Mouse (Mus musculus) Muller cell, postnatal 12 days (primary cell): Measurements from ENCODE around the gene Emc8.
A peak's percentile ranks its signal among the peaks of the same experiment; 100 is the strongest.
"Not testable (repeated sequence)": the region's sequence is repeated elsewhere in the genome, so short reads cannot be mapped to it uniquely, and the experiment has no call there.

Experiments
- DNase-seq: peaks from one replicate; pipeline ENCODE4 v3.0.0-alpha.2; 2015; ENCODE audit errors: inconsistent ontology term

The Emc8 gene

DNA sequence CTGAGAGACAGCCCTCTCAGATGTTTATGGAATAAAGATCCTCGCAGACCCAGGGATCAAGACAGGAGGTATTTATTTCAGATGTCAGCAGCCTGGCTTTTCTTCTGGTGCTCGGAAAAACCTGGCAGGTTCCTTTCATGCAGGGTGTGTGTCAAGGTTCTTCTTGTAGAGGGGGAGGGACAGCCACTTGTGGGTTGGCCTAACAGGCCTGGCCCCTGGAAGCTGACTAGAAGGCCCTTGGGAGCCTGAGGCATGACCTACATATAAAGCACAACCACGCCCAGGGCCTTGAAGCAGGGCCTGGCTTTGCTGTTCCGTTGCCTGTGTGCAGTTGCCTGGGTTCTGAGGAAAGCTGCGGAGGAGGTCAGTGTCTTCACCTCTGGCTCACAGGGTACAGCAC lies 16.7 kb upstream of the Emc8 start:
- no peak for DNase-seq

DNA sequence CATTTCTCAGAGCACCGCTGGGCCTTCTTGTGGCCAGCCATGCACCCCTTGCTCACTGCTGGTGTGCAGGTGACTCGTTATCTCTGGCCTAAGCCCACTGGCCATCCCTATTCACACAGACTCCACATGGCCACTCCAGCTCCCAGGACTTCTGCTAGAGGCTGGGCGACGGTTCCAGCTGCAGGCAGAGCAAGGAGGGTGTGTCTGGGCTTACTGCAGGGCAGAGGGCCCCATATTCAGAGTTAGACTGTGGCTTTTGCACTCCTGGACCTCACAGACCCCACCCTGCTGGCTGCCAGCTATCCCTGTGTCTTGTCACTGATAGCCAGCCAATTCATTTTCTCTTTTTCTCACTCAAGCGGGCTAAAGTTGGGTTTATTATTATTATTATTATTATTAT lies 15.7 kb upstream of the Emc8 start:
- DNase-seq = no peak

DNA sequence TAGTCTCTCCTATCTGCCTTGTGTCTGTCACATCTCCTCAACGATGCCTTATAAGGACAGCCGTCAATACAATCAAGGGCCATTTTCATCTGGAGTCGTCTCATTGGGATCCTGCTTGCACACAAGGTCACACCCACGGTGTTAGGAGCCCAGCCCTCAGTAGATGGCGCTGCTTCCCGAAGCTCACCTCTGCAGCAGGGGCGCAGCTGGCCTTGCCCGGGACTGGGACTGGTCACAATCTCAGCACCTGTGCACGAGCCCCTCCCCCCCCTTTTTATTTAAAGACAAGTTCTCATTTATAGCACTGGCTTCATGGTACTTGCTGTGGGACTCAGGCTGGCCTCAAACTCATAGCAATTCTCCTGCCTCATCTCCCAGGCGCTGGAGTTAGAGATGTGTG lies 15.2 kb upstream of the Emc8 start:
- peak; percentile 35 for DNase-seq

DNA sequence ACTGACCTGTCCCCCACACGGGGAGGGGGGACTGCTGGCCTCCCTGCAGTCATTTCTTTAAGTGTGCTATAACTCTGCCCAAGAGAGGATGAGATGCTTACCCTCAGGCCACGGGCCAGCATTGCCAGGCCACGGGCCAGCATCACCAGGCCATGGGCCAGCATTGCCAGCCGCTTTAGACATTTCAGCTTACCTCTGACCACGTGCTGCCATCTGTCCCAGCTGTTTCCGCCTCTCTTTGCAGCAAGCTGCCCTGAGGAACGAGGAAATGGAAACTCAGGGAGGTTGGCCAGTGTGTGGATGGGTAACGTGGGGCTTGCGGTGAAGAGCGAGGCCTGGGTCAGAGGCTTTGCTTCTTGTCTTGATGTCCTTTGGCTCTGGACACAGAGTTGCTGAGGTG lies 12.7 kb upstream of the Emc8 start:
- no peak for DNase-seq

DNA sequence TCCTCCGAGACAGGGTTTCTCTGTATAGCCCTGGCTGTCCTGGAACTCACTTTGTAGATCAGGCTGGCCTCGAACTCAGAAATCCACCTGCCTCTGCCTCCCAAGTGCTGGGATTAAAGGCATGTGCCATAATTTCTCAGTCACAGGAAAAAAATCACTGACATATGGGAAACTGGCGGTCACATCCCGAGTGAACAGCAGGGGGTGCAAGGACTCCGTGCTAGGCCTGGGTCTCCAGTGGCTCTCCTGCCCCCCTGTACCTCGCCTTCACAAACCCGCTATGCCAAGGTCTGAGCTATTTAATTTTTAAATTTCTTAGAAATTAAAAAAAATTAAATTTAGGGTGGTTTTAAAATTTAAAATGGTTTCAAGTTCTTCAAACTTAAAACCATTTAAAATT lies 12.0 kb upstream of the Emc8 start:
- not testable (repeated sequence) for DNase-seq

DNA sequence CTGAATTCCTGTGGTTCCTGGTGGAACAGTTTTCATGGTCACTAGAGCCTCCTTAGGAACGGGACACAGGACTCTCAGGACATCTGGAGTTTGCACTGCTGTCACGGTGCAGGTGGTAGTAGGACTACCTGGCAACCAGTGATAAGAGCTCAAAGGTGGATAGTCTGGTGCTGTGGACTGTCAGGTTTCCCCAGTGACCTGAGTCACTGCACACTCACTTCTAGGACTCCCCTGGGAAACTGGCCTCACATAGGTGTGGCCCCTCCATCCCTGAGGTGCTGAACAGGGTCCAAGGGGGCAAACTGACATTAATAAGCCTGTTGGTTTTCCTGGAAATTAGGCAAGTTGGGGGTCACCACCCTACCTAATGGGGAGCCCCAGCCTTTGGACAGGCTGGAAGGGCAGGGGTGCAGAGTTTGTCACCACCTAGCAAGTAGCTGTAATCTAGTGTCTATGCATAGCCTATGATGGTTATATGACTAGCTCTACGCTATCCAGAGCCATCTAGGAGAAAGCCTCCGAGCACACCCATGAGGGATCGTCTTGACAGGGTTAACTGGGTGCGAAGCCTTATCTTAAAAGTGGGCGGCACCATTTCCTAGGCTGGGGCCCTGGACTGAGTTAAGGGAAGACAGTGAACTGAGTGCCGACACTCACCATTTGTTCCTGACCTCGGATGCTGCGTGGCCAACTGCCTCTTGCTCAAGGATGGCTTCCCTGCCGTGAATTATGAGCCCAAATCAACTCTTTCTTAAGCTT lies 11.4 kb upstream of the Emc8 start:
- no peak for DNase-seq

DNA sequence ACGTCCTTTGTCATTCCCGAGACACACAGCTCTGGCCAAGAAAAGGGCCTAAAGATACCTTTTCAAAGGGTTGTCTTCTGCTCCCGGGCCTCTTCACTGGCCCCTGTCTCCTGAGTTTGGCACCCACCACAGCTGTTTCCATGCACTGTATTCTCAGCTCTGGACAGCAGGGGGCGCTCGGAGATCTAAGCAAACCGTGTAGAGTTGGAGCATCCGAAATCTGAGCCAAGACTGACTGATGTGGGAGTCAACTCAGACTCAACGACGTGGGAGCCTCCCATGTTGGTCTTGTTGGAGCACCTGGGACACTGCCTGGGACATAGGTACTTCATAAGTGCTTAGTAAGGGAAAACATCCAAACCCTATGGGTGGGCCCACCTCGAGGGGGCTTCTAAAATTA lies 10.1 kb upstream of the Emc8 start:
- DNase-seq = peak; percentile 69

DNA sequence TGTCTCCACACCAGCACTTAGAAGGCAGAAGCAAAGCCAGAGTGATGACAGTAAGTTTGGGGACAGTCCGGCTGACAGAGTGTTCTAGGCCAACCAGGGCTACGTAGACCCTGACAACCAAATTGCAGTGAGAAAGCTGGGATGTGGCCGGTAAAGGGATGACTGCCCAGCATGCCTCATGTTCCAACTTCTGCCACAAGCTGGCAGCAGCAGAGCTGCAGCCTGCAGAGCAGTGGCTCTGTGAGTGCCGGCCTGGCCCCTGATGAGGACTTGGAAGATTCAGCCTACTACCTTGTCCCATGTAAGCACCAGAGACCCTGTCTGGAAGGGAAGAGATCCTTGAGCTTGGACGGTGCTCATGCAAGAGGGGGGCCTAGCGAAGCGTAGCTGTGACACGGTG lies 7.3 kb upstream of the Emc8 start:
- no peak for DNase-seq

DNA sequence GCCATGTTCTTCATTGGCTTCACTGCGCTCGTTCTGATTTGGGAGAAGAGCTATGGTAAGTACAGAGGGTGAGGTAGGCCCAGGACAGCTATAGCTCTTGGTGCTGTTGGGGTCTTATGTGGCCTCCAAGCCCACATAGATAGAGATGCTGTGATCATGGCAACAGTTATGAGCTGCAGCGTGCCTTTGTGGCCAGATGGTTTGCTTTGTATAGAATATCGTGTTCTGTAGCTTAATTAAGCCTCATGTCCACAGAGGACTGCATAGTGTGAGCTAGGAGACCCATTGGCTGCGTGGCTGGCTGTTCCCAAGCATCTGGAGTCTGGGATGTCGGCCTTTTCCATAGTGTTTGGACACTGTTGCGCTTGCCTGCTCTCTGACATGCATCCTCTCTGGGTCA lies 4.9 kb upstream of the Emc8 start:
- DNase-seq = no peak

DNA sequence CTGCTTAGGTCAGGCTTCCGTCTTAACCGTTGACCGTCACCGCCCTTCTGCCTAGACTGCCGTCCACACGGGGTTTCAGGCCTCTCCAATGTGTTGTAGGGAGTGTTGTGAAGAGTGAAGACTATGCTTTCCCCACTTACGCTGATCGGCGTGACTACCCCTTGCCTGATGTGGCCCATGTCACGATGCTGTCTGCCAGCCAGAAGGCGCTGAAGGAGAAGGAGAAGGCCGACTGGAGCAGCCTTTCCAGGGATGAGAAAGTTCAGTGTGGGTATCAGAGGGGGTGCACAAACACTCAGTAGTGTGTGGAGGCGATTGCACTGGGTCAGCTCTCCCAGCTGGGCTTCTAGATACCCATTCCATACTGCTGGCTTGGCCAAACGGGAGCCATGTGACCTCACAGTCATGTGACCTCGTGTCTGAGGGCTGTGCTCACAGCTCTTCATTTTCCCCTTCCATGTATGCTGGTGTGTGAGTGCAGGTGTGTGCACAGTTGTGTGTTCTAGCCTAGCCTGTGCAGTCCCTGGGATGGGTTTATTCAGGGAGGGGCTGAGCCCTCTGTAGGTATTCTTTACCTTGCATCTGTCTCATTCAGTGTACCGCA lies 4.4 kb upstream of the Emc8 start:
- DNase-seq = no peak

DNA sequence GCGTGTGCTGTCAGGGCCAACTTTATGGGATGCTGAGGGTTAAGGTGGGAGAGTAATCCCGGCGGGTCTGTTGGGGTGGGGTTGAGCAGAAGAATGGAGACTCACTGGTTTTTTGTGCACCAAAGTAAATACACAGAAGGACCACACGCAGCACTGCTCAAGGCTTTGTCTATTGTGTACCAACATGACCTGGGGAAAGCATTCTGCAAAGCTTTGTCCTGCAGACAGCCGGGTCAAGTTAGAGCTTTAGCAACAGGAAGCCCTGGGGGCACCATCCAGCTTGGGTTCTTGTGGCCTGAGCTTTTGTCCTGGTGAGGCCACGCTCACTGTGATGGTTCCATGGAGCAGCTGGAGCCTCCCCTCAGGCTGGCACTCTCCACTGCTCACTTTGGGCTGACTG lies 3.4 kb upstream of the Emc8 start:
- peak; percentile 70 for DNase-seq

DNA sequence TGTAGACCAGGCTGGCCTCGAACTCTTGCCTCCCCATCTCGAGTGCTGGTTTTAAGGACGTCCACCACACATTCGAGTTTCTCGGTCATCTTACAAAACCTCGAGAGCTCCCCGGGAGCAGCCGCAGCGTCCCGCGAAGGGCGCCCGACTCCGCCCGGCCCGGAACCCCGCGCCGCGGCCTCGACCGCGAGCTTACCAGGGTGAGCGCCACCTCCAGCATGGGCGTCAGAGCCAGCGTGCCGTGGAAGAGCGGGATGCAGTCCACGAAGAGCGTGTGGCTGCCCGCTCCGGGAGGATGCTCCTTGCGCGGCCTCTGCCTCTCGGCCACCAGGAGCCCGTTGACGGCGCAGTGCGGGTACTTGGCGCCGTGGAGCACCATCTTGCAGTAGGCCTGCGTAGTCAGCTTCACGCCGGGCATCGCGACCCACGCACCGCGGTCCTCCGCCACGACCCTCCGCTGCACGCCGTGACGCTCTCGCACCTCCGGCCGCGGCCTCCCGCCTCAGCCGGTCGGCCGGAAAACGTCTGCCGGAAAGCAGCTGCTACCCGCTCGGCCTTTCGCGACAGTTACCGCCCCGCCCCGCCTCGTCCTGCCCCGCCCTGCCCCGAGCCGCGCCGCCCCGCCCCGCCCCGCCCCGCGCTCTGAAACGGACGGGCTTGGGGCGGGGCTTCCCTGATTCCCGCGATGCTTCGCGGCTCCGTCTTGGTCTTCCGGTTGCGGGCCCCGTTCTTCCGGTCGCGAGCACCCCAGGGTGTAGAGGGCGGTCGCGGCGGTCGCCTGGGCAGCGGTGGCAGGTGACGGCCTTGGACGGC lies 606 bp downstream of the Emc8 start, which contains the start of the genes Gm27021 and Cox4i1:
Gene Gm27021, minus strand, starts transcription at position 519 of the 813 bp plus-strand sequence.
Gene Cox4i1, plus strand, starts transcription at position 662 of the 813 bp plus-strand sequence.
- DNase-seq = peak; percentile 97

DNA sequence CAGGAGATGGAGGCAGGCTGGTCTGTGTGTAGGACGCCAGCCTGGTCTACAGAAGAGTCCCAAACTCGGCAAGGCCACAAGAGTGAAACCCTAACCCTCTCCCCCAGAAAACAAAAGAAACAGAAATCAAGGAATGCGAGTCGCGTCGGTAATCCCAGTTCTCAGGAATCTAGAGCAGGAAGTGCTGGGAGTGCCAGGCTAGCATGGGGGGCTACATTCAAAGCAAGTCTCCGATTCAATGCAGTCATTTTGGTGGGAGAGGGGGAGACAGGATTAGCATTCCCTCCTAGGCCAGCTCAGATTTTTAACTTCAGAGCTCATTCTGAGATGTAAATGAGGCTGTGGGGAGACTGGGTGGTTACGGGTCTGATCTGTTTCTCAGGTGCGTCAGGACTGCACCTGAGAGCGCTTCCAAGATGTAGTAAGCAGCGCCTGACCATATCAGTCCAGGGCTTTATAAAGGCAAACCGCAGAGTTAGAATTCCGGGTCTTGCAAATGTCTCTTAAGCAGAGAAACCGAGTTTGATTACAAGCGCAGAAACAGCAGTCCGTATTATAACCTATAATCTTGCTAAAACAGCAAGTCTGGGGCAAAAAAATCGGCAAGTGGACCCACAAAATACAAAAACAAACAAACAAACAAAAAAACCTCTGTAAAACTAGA lies 1.4 kb downstream of the Emc8 start:
- DNase-seq = peak; percentile 42

DNA sequence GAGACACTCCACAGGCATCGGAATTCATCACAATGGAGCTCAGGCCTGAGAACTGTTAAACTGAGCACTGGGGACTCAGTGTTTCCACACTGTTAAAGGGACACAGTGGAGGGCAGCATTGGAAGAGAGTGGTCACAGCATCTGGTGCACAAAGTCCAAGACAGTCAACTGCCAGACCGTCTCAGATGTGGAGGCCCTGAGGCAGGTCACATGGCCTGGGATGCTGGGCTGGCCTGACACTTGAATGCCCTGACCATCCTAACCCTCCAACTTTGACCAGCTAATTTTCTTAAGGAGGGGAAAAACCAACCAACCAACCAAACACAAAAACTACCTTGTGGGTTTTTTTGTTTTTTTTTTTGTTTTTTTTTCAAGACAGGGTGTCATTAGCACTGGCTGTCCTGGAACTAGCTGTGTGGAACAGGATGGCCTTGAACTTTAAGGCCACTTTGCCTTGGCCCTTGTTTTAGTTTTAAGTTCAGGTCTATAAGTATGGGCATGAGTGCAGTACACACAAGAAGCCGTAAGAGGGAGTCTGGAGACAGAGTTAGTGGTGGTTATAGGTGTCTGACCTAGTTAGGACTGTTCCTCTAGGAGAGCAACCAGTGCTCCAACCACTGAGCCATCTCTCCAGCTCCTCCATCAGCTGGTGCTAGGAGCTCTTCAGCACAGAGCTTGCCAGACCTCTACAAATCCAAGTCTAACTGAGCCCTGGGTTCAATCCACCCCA lies 2.5 kb downstream of the Emc8 start:
- DNase-seq = no peak

DNA sequence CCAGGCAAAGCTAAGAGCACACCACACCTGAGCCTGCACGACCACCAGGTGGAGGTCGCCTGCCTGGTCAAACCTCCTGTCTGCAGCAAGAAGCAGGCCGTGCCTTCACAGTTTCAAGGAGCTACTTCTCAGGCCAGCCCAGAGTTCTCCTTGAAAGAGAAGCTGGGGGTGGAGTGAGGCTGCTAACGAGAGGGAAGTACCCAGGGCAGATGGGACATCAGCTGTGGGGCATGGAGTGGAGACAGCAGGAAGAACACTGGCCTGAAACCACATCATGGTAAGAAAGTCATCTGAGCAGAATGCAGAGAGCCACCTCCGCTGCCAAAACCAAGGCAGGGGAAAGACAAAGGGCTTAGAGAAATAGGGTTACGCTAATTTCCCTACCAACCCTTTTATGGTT lies 3.8 kb downstream of the Emc8 start:
- DNase-seq = peak; percentile 31

DNA sequence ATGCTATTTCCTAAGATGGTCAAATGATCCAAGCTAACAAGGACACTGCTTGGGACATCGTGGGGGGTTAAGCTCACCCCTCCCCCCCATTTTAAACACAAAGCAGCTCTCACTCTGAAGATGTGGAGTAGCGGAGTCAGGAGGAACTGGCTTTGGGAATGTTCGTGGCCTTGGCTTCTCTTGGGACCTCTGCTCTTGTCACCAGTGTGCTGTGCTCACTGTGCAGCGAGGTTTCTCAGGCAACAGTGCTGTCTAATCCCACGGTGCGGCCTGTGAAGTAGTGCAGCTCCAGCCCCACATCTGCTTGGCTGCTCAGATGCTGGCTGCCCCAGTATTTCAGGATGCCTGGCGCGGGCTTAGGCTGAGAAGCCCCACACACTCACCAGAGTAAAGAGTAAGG lies 11.0 kb downstream of the Emc8 start:
- no peak for DNase-seq

DNA sequence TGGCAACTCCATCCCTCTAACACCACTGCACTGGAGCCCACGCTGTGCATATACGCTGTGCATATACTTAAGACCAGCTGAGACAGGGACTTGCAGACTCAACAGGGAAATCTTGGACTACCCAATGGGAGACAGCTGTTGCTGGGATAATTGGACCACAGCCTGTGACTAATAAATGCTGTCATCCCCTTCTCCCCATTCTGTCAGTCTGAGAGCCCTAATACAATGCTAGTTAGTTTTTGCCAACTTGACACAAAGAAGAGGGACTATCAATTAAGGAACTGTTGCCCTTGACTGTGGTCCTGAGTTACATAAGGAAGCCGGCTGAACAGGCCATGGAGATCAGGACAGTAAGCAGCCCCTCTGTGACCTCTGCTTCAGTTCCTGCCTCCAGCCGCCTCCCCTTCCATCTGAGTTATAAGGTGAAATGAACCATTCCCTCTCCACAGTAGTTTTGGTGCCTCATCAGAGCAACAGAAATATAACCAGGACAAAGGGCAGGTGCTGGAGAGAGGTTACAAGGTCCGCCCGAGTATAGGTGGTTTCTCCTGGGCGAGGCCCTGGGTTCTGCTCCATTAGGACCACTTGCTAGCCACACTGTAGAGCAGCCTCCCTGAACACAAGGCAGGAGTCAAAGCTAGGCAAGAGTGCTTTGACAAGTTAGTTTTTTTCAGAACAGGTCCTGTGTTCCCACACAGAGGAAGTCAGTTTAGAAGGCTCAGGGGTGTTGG lies 11.9 kb downstream of the Emc8 start:
- peak; percentile 74 for DNase-seq

DNA sequence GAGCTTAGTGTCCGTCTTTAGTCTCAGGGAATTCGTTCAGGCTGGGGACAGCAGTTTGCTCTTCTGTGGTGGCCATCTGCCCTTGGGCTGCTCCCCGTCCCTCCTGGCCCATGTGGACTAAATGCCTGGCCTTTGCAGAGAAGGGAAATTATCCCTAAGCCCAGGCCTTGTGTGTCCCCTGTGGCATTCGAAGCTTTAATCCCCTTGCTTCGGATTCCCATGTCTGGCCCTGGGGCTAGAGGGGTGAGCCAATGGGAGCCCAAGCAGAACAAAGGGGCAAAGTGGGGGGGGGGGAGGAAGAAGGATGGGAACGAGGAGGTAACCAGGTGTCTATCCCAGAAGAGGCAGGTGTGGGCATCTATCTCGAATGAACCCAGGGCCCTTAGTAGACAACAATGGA lies 20.8 kb downstream of the Emc8 start, which contains the start of gene 1190005I06Rik:
Gene 1190005I06Rik, minus strand, starts transcription at position 101 of the 400 bp plus-strand sequence.
- DNase-seq = no peak

DNA sequence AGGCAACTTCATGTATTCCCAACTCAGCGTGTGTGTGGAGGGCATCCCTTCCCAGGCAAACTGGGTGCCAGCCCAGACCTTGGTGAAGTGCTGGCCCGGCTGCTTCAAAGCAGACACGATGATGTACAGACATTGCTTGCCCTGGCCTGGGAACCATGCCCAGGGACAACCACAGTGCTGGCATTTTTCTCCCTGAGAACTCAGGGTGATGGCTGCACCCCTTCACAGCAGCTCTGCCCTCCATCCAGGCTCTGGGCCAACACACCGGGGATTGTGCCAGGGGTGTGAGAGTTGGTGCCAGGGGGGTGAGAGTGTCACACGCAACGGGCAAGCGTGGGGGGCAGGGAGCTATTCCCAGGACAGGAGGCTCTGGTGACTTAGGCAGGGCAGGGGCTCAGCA lies 23.7 kb downstream of the Emc8 start:
- DNase-seq = peak; percentile 95

DNA sequence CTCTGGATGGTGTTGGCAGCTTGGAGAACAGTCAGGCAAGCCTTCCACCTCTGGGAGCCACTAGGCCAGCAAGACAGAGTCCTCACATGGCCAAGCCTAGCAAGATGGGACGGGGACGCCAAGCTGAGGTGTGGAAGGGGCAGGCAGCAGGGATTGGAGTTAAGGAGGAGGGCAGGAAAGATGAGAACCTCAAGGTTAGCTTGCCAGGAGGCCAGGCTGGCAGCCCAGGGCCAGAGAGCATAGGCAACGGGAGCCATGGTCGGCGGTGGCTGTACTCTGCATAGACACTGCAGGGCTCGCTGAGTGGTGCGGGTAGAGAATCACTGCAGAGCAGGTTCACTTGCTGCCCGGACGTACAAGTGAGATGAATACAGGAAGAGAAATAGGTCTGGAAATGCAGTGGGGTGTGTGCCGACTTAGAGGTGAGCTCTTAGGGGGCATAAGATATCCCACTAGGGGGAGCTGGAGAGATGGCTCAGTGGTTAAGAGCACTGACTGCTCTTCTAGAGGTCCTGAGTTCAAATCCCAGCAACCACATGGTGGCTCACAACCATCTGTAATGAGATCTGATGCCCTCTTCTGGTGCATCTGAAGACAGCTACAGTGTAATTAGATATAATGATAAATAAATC lies 26.2 kb downstream of the Emc8 start:
- DNase-seq = no peak
